Mouse (Mus musculus) heart, embryonic 14.5 days (tissue): ENCODE measurements around the gene Cdc5l. TPM values are rescaled to one million over a fixed set of nuclear protein-coding genes. Genes with fewer than 3 reads are reported as not detected.
"Not testable (repeated sequence)": the region's sequence is repeated elsewhere in the genome, so short reads cannot be mapped to it uniquely, and the experiment has no call there.

Experiments
- ATAC-seq: fragments of 200-750 bp; cut with Nextera tagmentation; 2 replicates; pipeline ENCODE4 v1.8.0; 2017; ENCODE audit warnings: low read depth, moderate TSS enrichment; ENCODE audit not compliant: insufficient number of reproducible peaks, insufficient read depth, low FRiP score
- H3K27ac ChIP-seq, 2 experiments: fragments of 200-500 bp in 1 of 2; fragments of 300-500 bp in 1 of 2; sonication (generic) in 1 of 2; replicated peaks in 1 of 2; 2 replicates each; pipeline ENCODE4 v1.5.1; 2012 to 2014; ENCODE audit warnings: low read depth in 2 of 2, low read length in 2 of 2, control low read depth in 1 of 2, mild to moderate bottlenecking in 1 of 2, mixed read lengths in 1 of 2; ENCODE audit not compliant: control insufficient read depth in 1 of 2, insufficient read depth in 1 of 2
- H3K27me3 ChIP-seq: fragments of 300-500 bp; sonication (generic); 2 replicates; pipeline ENCODE4 v1.6.1; 2014; ENCODE audit warnings: mild to moderate bottlenecking, low read length, control low read depth; ENCODE audit not compliant: control insufficient read depth, insufficient read depth
- H3K36me3 ChIP-seq: fragments of 300-500 bp; sonication (generic); 2 replicates; pipeline ENCODE4 v1.6.1; 2014; ENCODE audit warnings: mild to moderate bottlenecking, control low read depth, low read length, mixed read lengths; ENCODE audit not compliant: control insufficient read depth, insufficient read depth
- H3K4me1 ChIP-seq, 2 experiments: fragments of 200-500 bp in 1 of 2; fragments of 300-500 bp in 1 of 2; sonication (generic) in 1 of 2; 2 replicates each; pipeline ENCODE4 v1.6.1; 2012 to 2014; ENCODE audit warnings: low read length in 2 of 2, control low read depth in 1 of 2, mixed read lengths in 1 of 2; ENCODE audit not compliant: control insufficient read depth in 2 of 2, insufficient read depth in 2 of 2
- H3K4me2 ChIP-seq: fragments of 300-500 bp; sonication (generic); 2 replicates; pipeline ENCODE4 v1.6.1; 2014; ENCODE audit warnings: mild to moderate bottlenecking, low read length
- H3K4me3 ChIP-seq, 2 experiments: fragments of 200-500 bp in 1 of 2; fragments of 300-500 bp in 1 of 2; sonication (generic) in 1 of 2; 2 replicates each; pipeline ENCODE4 v1.5.1; 2012 to 2014; ENCODE audit warnings: low read length in 2 of 2, mild to moderate bottlenecking in 2 of 2, control low read depth in 1 of 2, low read depth in 1 of 2, moderate library complexity in 1 of 2; ENCODE audit not compliant: control insufficient read depth in 1 of 2, insufficient read depth in 1 of 2
- H3K9ac ChIP-seq: fragments of 300-500 bp; sonication (generic); 2 replicates; pipeline ENCODE4 v1.6.1; 2014; ENCODE audit warnings: mild to moderate bottlenecking, low read length
- H3K9me3 ChIP-seq: fragments of 300-500 bp; sonication (generic); 2 replicates; pipeline ENCODE4 v1.6.1; 2016; ENCODE audit warnings: low read length, control low read depth; ENCODE audit not compliant: control insufficient read depth
- WGBS: fragments of 180-500 bp; shearing (Covaris S2); extraction: QIAGEN DNeasy Blood & Tissue Kit; methylation state at CpG from one replicate; pipeline ENCODE4 v1.1.7; 2014; 5-methylcytosine and 5-hydroxymethylcytosine counted together
- polyA plus RNA-seq: library from polyadenylated mRNA; unstranded; fragments of >200 nt; fragmentation: Nextera tagmentation; extraction: Ambion mirVana; gene quantifications from 2 replicates; pipeline ENCODE4 v1.2.1, GENCODE M21; 2014

The Cdc5l gene
- polyA plus RNA-seq, 1 experiment from 2014 or later = 50.7 TPM

DNA sequence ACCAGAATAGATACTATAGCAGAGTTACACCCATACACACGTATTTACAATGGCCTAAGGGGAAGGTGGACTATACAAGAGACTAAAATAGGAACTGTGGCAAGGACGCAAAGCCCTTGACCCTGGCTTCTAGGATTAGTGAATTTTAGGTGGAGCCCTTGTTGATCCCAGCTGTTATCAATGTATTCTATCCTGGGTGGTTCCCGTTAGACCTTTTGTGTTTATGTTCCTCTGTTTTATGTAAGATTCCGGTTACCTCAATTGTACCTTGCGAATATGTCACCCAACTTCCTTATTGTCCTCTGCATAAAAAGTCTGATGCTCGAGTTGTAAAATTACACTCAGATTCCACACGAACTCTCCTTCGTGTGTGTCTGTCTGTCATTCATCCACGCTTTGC is 22.2 kb upstream of the Cdc5l start:
- WGBS = 81% methylated on average over 8 of the region's 9 CpGs
- not testable (repeated sequence) for ATAC-seq, H3K27ac ChIP-seq, H3K9ac ChIP-seq, H3K4me3 ChIP-seq, H3K9me3 ChIP-seq, H3K4me1 ChIP-seq, H3K36me3 ChIP-seq, H3K27me3 ChIP-seq, H3K4me2 ChIP-seq

DNA sequence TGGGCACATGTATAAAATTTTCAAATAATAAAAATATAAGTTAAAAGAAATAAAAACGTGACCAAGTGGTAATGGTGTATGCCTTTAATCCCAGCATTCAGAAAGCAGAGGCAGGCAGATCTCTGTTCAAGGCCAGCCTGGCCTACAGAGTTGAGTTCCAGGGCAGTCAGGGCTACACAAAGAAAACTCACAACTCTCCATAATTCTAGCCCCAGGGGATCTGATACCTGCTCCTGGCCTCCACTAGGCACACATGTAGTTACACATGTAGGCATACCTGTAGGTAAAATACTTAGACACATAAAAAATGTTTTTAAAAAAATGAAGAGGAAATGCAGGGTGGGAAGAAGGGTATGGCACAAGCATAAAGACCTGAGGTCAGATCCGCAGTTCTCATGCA is 21.3 kb upstream of the Cdc5l start:
- ATAC-seq = no peak
- no peak overlapping the region for H3K27ac ChIP-seq
- WGBS = 81% methylated on average over 2 of the region's 2 CpGs
- H3K9me3 ChIP-seq = no peaks in the 10 kb centered on the region
- no peak overlapping the region for H3K4me2 ChIP-seq
- H3K4me1 ChIP-seq = no peaks in the 10 kb centered on the region
- no peak overlapping the region for H3K4me3 ChIP-seq
- H3K27me3 ChIP-seq = no peaks in the 10 kb centered on the region
- no peaks in the 10 kb centered on the region for H3K36me3 ChIP-seq
- no peak overlapping the region for H3K9ac ChIP-seq

DNA sequence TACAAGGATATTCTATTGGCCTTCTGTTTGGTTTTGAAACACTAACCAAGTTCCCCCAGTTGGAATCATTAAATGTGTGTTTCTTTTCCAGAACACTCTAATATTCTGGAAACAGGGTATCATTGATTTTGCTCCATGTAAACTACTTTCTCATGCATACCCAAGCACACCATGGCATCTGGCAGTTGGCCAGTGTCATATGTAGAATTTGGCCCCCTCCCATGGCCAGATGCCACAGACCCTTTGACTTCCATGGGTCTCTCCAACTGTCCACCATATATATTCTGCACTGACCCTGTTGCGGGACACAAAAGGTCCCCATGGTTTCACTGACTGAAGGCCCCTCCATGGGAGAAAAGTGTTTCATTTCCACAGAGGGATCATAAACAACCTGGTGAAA is 18.7 kb upstream of the Cdc5l start:
- Histone ChIP-seq H3K9me3 (no peaks in the 10 kb centered on the region), H3K4me3 (no peak overlapping the region), H3K36me3 (0 out of 2 replicates have a peak, but pooled peaks cover 4% of the 10 kb centered on the region), H3K9ac (no peak overlapping the region), H3K27ac (no peak overlapping the region), H3K4me2 (no peak overlapping the region), H3K4me1 (peaks cover 0 to 2% of the 10 kb centered on the region in 2 experiments; a peak in 1 of 4 replicates), H3K27me3 (no peaks in the 10 kb centered on the region)
- no peak for ATAC-seq
- 97% methylated on average over 1 of the region's 1 CpGs for WGBS

DNA sequence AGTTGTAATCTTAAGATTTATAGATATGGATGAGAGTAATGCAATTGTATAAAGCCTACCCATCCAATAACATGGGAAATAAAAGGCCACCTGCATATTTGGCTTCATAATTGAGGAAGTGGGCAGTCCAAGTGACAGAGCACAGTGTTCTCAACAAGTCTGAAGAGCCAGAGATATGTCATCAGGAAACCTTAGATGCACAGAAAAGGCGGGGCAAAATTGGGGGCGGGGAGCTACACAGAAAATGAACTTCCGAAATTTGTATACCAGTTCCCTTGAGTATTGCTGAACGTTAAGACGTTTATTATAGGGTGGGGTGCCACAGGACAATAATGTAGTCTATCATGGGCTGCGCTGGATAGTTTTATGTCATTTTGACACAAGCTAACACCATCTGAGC is 16.6 kb upstream of the Cdc5l start:
- no peak overlapping the region for H3K27ac ChIP-seq
- WGBS = 92% methylated on average over 6 of the region's 6 CpGs
- H3K4me2 ChIP-seq = no peak overlapping the region
- no peak overlapping the region for H3K9ac ChIP-seq
- no peaks in the 10 kb centered on the region for H3K27me3 ChIP-seq
- ATAC-seq = no peak
- H3K4me1 ChIP-seq = peaks cover 0 to 7% of the 10 kb centered on the region in 2 experiments; a peak in 1 of 4 replicates
- H3K36me3 ChIP-seq = 0 out of 2 replicates have a peak, but pooled peaks cover 7% of the 10 kb centered on the region
- no peaks in the 10 kb centered on the region for H3K9me3 ChIP-seq
- no peak overlapping the region for H3K4me3 ChIP-seq

DNA sequence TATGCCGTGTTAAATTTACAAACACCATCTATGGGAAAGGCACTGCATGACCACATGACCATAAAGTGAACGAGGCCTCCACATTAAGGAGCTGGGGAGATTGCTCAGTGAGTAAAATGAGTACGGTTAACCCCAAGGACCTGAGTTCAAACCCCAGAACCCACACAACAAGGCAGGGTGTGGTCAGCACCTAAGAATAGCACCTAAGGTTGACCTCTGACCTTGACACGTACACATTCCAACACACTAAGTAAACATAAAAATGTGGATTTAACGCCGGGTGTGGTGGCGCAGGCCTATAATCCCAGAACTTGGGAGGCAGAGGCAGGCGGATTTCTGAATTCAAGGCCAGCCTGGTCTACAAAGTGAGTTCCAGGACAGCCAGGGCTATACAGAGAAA is 16.0 kb upstream of the Cdc5l start:
- H3K4me2 ChIP-seq = no peak overlapping the region
- 0 out of 2 replicates have a peak, but pooled peaks cover 7% of the 10 kb centered on the region for H3K36me3 ChIP-seq
- H3K27me3 ChIP-seq = no peaks in the 10 kb centered on the region
- H3K27ac ChIP-seq = no peak overlapping the region
- ATAC-seq = no peak
- 81% methylated on average over 8 of the region's 8 CpGs for WGBS
- H3K9ac ChIP-seq = no peak overlapping the region
- H3K9me3 ChIP-seq = no peaks in the 10 kb centered on the region
- H3K4me1 ChIP-seq = peaks cover 0 to 7% of the 10 kb centered on the region in 2 experiments; a peak in 1 of 4 replicates
- H3K4me3 ChIP-seq = no peak overlapping the region

DNA sequence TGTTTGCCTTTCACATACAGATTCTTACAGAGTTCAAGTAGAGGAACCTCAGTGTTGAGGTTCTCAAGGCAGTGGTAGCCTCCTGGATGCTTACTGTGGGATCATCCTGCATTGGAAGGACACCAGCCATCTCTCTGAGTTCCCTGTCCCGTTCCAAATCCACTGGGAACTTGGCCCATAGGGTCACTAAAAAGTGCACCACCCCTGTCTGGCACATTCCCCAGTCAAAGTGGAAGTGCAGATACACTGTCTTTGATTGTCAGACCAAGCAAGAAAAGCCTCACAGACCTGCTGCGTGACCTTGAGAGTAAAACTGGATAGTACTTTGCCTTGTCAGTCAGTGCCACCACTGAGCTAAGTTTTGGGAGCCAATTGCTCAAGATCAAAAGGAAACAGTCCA is 13.5 kb upstream of the Cdc5l start:
- H3K36me3 ChIP-seq = 0 out of 2 replicates have a peak, but pooled peaks cover 7% of the 10 kb centered on the region
- WGBS = 34% methylated on average over 2 of the region's 2 CpGs
- peak overlapping the region; percentile 42 to 44; a peak in 2 of 4 replicates for H3K27ac ChIP-seq
- ATAC-seq = no peak
- peaks cover 0 to 7% of the 10 kb centered on the region in 2 experiments; a peak in 1 of 4 replicates for H3K4me1 ChIP-seq
- no peak overlapping the region for H3K4me3 ChIP-seq
- H3K4me2 ChIP-seq = no peak overlapping the region
- H3K27me3 ChIP-seq = no peaks in the 10 kb centered on the region
- H3K9ac ChIP-seq = no peak overlapping the region
- no peaks in the 10 kb centered on the region for H3K9me3 ChIP-seq

DNA sequence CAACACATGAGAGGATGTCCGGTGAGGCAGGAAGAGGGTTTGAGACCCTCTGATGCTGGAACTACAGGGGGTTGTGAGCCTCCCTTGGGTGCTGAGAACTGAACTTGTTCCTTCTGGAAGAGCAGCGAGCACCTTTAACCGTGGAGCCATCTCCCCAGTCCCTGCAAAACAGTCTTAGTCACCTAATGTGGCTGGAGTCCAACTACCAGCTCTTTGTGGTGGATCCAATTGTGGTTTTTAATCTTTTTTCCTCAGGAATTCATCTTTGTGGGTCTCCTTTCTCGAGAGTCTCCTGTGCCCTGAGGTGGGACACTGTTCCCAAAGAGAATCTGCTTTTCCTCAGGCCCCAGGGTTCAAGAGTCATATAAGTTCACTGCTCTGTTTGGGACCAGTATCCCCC is 12.4 kb upstream of the Cdc5l start:
- Histone ChIP-seq H3K4me3 (no peak overlapping the region), H3K9me3 (no peaks in the 10 kb centered on the region), H3K27me3 (no peaks in the 10 kb centered on the region), H3K4me2 (no peak overlapping the region), H3K9ac (no peak overlapping the region), H3K36me3 (peaks cover 11% of the 10 kb centered on the region), H3K27ac (no peak overlapping the region), H3K4me1 (peaks cover 0 to 7% of the 10 kb centered on the region in 2 experiments; a peak in 1 of 4 replicates)
- WGBS = 81% methylated on average over 4 of the region's 4 CpGs
- ATAC-seq = no peak

DNA sequence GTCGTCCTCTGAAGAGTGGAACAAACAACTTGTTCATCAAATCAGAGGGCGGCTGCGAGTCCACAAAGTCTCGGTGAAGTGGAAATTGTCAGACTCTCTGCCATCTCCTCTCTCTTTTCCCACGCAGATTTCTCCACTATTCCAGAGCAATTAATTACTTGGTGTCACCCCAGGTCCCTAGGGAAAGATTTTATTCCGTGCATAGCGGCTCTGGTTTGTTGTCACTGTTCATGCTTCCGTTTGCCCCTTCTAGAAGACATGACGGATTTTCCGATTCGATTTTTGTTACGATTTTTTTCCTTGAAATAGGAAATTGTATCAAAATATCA is 689 bp upstream of the Cdc5l start:
- no peaks in the 10 kb centered on the region for H3K27me3 ChIP-seq
- peak overlapping the region; percentile 93 for H3K9ac ChIP-seq
- 5% methylated on average over 12 of the region's 12 CpGs for WGBS
- peak overlapping the region; percentile 79 to 83 for H3K4me3 ChIP-seq
- peak overlapping the region; percentile 76 for H3K4me2 ChIP-seq
- peaks cover 0 to 20% of the 10 kb centered on the region in 2 experiments; a peak in 2 of 4 replicates for H3K4me1 ChIP-seq
- ATAC-seq = no peak
- no peaks in the 10 kb centered on the region for H3K9me3 ChIP-seq
- peak overlapping the region; percentile 93 to 96 for H3K27ac ChIP-seq
- peaks cover 19% of the 10 kb centered on the region for H3K36me3 ChIP-seq
